Mouse (Mus musculus) kidney, postnatal 36 days (tissue): Measurements from ENCODE around the gene Parn.

ENCODE experiments used
- DNase-seq, 2 experiments: peaks; one replicate each; pipeline ENCODE4 v3.0.0; 2021 to 2022; ENCODE audit warnings: mixed read lengths in 2 of 2

Parn gene

GRCm38 (mm10) chr16:13549976-13550375 lies 118.0 kb downstream of the Parn start:
- DNase-seq, result no peak

- no peak for DNase-seq
Measured at GRCm38 (mm10) chr16:13541816-13542215, 126.2 kb downstream of the Parn start.

- DNase-seq, result no peak
Measured at GRCm38 (mm10) chr16:13541121-13541747, 126.7 kb downstream of the Parn start.

GRCm38 (mm10) chr16:13538933-13539648 lies 128.9 kb downstream of the Parn start:
- peak in 1 of 2 experiments; percentile 3 for DNase-seq

GRCm38 (mm10) chr16:13538213-13538932 lies 129.6 kb downstream of the Parn start:
- peak; percentile 77 to 80 for DNase-seq

GRCm38 (mm10) chr16:13536404-13536803 lies 131.6 kb downstream of the Parn start:
- DNase-seq, result no peak

GRCm38 (mm10) chr16:13535856-13536255 lies 132.1 kb downstream of the Parn start:
- DNase-seq, result no peak

- peak; percentile 29 to 57 for DNase-seq
Measured at GRCm38 (mm10) chr16:13532840-13533239, 135.1 kb downstream of the Parn start.

- no peak for DNase-seq
Measured at GRCm38 (mm10) chr16:13531279-13531678, 136.7 kb downstream of the Parn start.

- DNase-seq, result no peak
Measured at GRCm38 (mm10) chr16:13521359-13521758, 146.6 kb downstream of the Parn start.

- DNase-seq, result no peak
Measured at GRCm38 (mm10) chr16:13520301-13520700, 147.7 kb downstream of the Parn start.

- no peak for DNase-seq
Measured at GRCm38 (mm10) chr16:13516214-13516613, 151.8 kb downstream of the Parn start.

GRCm38 (mm10) chr16:13515524-13515923 lies 152.4 kb downstream of the Parn start:
- DNase-seq, result no peak

- no peak for DNase-seq
Measured at GRCm38 (mm10) chr16:13505055-13505454, 162.9 kb downstream of the Parn start.

GRCm38 (mm10) chr16:13504476-13504875 lies 163.5 kb downstream of the Parn start:
- no peak for DNase-seq

GRCm38 (mm10) chr16:13498923-13499322 lies 169.0 kb downstream of the Parn start:
- no peak for DNase-seq

GRCm38 (mm10) chr16:13493981-13494380 lies 174.0 kb downstream of the Parn start:
- DNase-seq, result peak; percentile 3 to 12

- no peak for DNase-seq
Measured at GRCm38 (mm10) chr16:13492996-13493395, 175.0 kb downstream of the Parn start.

- no peak for DNase-seq
Measured at GRCm38 (mm10) chr16:13491776-13492175, 176.2 kb downstream of the Parn start.
